Mouse (Mus musculus) right cerebral cortex, postnatal 4 days (tissue): ENCODE results near the gene 4930550C14Rik.
A peak's percentile ranks its signal among the peaks of the same experiment; 100 is the strongest.

ENCODE experiments used
- DNase-seq: peaks from one replicate; pipeline ENCODE4 v3.0.0-alpha.2; 2022

4930550C14Rik gene

GRCm38 (mm10) chr9:53402291-53402711 is at the start of gene 4930550C14Rik:
Gene 4930550C14Rik, plus strand, starts transcription at chr9:53402325.
- no peak for DNase-seq

GRCm38 (mm10) chr9:53353161-53353560 is 49.0 kb upstream of the 4930550C14Rik start:
- no peak for DNase-seq

DNA sequence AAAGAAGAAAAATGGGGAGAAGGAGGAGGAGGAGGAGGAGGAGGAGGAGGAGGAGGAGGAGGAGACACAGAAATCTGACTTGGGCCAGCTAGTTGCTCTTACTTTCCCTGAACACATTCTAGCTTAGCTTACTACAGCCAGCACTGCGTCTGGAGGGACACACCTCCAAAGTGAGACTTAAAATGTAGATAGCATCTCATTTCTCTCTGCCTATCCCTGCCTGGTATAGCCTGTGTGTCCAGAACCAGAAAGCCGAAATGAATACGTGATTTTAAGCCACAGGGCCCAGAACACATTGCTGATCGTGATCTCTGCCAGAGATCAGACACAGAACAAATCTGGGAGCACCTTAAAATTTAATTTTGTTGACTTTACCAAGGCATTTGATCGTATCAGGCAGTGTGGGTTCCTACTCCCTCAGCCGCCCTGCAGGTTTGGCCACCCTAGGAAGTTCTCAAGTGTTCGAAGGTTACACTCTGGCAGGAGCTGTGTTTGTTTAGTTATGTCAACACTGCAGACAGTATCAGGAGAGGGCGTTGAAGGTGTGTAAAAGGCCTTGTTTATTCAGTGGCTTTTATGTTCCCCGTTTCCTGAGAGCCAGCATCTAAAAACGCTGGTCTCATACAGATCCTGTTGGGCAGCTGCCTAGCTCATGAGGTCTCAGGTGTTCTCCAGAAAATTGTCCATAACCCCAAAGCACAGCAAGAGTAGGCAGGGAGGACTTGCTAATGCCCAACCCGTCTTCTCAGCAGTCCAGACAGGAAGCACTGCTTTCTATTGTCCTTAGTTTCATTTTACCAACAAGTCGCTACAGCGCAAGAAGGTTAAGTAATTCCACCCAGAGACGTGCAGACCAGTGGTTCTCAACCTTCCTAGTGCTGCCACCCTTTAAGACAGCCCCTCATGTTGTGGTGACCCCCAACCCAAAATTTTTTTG is 45.6 kb upstream of the 4930550C14Rik start:
- no peak for DNase-seq

GRCm38 (mm10) chr9:53371339-53371738 is 30.8 kb upstream of the 4930550C14Rik start:
- DNase-seq: no peak

DNA sequence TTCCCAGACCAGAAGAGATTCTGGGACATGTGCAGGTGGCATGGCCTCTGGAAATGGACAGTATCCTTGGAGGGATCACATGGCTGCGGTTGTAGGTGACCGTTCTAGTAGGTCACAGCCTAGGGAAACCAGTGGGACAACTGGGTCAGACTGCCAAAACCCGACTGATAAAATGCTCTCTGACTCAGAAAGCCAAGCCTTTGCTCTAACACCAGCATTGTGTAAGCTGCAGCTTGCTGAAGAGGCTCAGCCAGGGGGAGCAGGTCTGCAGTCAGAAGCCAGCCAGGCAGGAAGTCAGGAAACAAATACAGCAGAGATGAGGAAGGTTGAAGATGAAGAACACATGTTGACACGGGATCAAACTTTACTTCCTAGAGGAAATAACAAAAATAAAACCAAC is 26.2 kb upstream of the 4930550C14Rik start:
- DNase-seq: no peak

DNA sequence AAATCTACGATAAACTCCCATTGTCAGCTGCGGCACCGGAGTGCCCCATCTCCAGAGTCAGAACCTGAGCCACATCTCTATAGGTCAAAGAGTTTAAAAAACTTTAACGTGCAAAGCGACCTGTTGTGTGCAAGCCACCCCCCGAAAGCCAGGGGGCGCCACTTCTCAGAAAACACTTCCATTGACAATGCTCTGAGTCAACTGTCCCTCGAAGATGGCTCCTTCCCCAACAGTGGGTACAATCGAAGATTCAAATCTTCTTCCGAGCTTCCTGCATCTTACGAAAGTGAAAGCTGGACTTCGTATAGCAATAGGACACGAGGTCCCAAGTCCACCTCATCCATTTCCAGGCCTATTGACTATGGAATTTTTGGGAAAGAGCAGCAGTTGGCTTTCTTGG is 25.3 kb upstream of the 4930550C14Rik start:
- no peak for DNase-seq

GRCm38 (mm10) chr9:53377597-53377996 is 24.5 kb upstream of the 4930550C14Rik start:
- no peak for DNase-seq

DNA sequence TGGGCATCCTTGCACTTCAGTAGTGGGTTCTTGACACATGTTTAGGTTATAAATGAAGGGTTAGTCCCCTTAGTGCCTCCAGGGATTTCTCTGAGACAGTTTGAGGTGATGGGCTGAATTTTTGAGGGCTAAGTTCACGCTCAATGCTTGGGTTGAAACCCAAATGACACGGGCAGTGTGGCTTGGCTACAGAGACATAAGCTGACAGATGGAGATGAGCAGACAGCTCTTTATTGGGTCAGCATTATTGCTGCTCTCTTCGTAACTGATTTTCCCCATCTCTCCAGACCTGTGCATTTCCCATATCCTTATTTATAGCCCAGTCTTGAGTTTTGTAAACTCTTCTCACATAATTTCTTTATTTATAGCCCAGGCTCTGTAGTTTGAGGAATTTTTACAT is 24.0 kb upstream of the 4930550C14Rik start:
- no peak for DNase-seq

- DNase-seq: no peak
Measured at GRCm38 (mm10) chr9:53380595-53380994, 21.5 kb upstream of the 4930550C14Rik start.

- DNase-seq: no peak
Measured at GRCm38 (mm10) chr9:53381113-53381615, 21.0 kb upstream of the 4930550C14Rik start.

DNA sequence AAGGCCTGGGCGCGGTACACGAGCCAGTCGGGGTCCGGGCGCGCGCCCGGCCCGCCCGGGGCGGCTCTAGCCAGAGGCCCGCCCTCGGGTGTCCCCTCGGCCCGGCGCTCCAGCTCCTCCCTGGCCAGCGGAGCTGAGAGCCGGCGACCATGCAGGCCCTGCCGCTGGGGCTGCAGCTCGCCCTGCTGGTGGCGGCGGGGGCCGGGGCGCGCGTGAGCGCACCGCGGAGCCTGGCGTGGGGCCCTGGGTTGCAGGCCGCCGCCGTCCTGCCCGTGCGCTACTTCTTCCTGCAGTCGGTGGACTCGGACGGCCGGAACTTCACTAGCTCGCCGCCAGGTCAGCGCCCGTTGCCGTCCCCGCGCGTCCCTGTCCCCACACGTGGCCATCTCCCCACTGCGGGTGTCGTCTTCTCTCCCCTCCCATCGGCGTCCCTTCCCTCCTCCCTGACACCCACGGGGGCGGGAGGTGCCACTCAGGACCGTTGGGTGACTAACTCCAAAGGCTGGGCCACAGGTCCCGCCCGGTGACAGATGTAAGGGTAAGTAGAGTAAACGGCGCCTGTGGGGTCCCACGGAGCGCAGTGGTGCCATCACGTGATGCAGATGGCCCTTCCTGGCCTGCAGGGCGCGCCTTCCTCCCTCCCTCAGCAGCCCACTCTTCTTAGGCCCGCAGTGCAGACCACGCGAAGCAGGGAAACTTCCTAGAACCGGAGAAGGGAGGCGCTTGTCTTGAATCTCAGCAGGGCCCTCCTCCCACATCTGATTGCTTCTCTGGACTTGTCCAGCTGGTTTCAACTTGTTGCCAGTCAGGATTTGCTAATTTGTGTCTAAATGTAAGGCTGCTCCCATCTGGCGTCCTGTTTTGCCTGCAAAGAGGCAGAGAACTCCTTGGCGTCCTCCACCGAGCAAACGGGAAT is 17.9 kb upstream of the 4930550C14Rik start, which contains the start of gene Kdelc2:
Kdelc2 (plus strand) TSS at position 75 of the 916 bp plus-strand sequence.
- peak; percentile 65 for DNase-seq

- DNase-seq: peak; percentile 40
Measured at GRCm38 (mm10) chr9:53384873-53385272, 17.3 kb upstream of the 4930550C14Rik start.

DNA sequence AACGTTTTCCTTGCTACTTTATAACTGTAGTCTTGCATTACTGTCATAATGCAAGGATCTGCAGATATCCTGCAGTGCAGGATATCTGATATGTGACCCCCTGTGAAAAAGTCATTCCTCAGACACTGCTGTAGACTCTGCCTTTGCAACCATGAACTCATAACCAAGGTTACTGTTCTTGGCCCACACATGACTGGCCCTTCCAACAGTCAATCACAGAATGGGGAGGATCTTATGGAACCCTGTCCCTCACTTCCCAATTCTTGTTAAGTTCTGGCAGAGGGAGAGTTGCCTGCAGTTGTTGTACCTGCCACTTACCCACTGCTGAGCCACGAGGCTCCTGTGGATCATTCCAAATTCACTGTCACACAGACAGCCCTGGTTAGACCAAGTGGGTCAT is 14.7 kb upstream of the 4930550C14Rik start:
- no peak for DNase-seq

DNA sequence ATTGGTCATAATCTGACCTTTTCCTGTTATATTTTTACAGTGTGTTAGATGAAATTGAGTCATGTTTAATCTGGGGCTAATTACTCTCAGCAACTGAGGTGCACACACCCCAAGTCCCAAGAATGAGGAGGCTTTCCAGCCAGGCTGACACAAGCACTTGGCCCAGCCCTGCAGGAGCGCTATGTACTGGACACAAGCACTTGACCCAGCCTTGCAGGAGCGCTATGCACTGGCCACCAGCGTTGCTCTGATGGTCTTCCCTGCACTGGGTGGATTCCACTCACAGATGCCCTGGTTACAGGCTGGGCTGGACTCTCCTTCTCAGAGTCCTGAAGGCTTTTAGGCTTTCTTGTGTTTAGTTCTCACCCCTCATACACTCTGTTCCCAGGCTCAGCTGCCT is 13.0 kb upstream of the 4930550C14Rik start:
- DNase-seq: no peak

DNA sequence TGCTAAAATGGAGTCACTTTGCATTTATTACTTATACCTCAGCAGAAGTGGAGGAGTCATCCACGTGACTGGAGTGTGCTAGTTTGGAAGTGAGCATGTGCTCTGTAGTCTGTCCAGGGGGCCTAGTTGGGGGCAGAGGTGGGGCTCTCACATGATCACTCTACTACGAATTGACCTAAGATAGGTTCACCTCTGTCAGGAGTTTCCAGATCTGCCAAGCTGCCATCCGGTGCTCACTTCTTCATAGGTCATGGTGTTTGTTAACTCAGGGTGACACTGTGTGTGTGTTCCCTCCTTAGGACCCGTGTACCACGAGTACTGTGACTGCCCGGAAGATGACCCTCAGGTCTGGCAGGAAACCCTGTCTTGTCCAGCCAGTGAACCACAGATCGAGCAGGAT is 12.0 kb upstream of the 4930550C14Rik start:
- no peak for DNase-seq

DNA sequence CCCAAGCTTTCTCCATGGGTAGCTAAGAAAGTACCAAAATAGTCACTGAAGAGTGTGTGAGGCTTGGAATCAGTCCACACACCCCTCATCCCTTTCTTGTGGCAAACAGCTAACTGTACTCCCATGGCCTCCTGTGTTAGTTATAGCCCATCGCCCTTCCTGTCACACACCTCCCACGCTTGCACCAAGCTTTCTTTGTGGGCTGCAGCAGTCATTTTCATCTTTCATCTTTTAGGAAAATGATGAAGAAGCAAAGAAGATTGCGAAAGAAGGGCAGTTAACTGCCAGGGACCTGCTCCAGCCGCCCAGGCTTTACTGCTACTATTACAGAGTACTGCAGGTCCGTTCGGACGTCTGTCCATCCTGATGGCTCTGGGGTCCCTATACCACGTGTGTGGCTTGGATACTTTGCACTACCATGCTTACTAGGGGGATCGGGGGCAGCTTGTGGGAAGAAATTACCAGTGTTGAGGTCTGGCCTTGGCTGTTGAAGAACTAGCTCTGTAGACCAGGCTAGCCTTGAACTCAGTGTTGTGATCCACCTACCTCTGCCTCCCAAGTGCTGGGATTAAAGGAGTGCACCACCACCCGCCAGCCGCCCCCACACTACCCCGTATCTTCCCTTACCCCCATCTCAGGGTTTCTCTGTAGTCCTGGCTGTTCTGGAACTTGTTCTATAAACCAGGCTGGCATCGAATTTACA is 4.3 kb upstream of the 4930550C14Rik start:
- no peak for DNase-seq

GRCm38 (mm10) chr9:53398388-53398700 is 3.8 kb upstream of the 4930550C14Rik start:
- DNase-seq: peak; percentile 68

DNA sequence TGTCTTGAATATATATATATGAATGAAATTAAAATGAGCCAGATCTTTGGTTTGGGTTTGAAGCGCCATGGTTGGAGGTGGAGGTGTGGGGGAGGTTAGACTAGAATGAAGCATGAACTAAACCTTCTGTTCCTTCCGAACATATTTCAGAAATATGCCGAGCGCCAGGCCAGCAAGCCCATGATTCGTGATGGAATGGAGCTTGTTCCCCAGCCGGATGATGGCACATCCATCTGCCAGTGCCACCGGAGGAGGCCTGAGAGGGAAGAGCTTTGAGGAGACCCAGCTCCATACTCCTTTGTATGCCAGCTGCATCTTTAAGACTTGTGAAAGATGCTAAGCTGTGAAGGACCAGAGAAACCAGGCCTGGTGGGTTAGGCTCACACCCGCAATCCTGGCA is 2.6 kb upstream of the 4930550C14Rik start:
- DNase-seq: no peak

GRCm38 (mm10) chr9:53400696-53401095 is 1.4 kb upstream of the 4930550C14Rik start:
- no peak for DNase-seq

GRCm38 (mm10) chr9:53401146-53401545 is 979 bp upstream of the 4930550C14Rik start:
- no peak for DNase-seq

GRCm38 (mm10) chr9:53402991-53403390 is 866 bp downstream of the 4930550C14Rik start:
- DNase-seq: no peak

- no peak for DNase-seq
Measured at GRCm38 (mm10) chr9:53404050-53404752, 2.1 kb downstream of the 4930550C14Rik start.
